Mouse (Mus musculus) spleen, adult 12 weeks (tissue): Measurements from ENCODE around the gene Srsf2.
A peak's percentile ranks its signal among the peaks of the same experiment; 100 is the strongest.
"Not testable (repeated sequence)": the region's sequence is repeated elsewhere in the genome, so short reads cannot be mapped to it uniquely, and the experiment has no call there.

Experiments
- DNase-seq: peaks from one replicate; pipeline ENCODE4 v3.0.0; 2022; ENCODE audit warnings: low spot score

Srsf2 gene

DNA sequence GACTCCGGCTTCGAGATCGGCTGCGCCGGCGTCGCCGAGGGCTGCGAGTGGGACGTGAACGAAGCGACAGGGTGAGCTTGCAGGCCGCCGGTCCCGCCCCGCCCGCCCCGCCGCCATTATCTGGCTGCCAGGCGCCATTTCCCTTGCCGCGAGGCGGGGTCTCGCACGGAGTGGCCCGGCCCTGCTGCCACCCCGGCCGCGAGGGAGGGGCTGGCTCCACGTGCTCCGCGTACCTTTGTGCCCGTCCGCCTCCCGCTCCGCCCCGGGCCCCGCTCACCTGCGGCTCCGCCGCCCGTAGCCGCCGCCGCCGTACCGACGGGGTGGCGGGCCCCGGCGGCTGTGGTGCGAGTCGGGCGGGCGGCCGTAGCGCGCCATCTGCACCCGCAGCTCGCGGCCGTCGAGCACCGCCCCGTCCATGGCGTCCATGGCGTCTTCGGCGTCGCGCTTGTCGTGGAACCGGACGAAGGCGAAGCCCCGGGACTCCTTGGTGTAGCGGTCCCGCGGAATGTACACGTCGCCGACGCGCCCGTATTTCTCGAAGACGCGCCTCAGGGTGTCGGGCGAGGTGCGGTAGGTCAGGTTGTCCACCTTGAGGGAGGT is 503 bp downstream of the Srsf2 start, which contains the start of gene Mfsd11:
Gene Mfsd11, plus strand, starts transcription at position 150 of the 600 bp plus-strand sequence.
- DNase-seq, result peak; percentile 75

DNA sequence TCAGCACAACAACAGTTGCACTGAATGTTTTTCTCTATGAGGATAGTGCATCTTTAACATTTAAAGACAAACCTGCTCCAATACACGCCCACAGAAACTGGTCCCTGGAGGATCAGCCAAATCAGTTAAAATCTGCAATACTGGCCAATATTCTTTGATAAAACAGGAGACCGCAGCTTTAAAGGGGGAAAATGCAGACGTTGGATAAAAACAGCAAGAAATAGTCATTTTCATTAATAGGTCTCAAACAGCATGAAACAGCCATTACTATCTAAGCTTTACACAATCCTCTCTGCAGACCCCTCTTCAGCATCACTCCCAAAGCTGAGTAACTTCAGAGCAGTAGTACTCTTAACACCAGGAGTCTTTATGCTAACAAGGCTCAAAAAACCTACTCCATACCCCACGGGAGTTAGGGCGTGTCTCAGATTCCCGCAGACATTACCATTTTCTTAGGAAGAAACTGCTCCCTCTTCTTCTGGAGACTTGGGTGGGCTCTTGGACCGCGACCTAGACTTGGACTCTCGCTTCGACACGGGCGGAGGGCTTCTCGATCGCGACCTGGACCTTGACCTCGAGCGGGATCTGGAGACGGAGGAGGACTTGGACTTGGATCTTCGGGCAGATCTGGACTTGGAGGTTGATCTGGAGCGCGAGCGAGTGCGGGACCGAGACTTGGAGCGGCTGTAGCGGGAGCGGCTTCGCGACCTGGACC is 1.2 kb downstream of the Srsf2 start:
- DNase-seq, result no peak

DNA sequence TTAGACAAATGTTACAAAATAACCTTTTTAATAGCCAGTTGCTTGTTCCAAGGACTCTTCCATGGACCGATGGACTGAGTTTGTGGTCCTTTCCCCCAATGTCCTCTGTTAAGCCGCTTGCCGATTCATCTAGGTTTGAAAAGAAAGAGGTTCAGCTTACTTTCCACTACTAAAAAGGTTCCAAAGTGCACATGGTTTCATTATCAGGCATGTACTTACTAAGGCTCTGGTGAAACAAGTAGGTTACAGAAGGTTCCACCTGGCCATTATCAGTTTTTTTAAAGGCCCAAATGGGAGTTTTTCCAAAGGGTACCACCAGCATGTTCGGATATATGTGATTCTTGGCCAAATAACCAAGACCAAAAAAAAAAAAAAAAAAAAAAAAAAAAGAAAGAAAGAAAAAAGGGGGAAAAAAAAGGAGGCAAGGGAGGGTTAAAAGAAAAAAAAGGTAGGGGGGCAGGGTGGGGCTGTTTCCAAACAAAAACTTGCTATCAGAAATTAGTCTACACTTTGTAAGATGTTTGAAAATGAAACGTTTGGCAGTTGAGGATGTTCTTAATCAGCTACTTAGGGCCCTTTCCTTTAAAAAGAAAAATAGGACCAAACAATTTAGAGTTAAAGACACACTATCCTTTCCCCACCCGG is 1.9 kb downstream of the Srsf2 start:
- DNase-seq, result no peak

DNA sequence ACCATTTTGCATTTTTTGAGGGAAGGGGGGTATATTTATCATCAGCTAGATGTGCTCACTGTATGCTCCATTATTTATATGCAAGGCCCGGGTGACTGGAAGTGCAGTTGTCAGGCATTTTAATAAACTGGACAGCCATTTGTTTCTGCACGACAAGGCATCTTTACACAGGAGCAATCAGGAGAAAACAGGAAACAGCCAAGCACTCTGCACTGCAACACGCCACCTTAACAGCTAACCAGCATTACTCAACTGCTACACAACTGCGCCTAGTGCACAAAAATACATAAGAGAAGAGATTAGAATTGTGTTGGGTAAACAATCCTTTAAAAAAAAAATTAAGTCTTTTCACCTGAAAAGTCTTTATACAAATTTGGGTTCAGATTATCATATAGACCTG is 2.8 kb downstream of the Srsf2 start:
- DNase-seq, result no peak

DNA sequence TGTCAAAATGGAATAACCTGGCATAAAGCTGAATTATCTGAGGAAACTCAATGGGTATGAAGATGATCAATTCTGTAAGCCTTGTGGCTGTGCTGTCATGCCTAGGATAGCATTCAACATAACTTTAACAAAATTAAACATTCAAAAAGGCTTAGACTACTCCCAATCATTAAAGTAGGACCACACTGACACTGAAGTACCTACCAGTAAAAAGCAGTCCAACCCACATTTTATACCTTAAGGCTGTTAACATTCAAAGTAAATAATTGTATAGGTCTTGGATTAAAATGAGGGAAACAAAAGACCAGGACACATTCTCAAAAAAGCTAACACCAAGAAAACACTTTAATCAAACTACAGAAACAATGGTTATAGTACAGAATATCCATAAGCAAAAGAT is 3.3 kb downstream of the Srsf2 start:
- DNase-seq, result no peak

DNA sequence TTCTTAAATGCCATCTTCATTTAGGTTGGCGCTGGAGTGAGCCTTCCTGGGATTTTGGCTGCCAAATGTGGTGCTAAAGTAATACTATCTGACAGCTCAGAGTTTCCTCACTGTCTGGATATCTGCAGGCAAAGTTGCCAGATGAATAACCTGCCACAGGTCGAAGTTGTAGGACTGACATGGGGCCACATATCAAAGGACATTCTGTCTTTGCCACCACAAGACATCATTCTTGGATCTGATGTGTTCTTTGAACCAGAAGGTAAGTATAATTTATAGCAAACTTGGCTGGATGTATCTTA is 4.1 kb downstream of the Srsf2 start:
- DNase-seq, result not testable (repeated sequence)

DNA sequence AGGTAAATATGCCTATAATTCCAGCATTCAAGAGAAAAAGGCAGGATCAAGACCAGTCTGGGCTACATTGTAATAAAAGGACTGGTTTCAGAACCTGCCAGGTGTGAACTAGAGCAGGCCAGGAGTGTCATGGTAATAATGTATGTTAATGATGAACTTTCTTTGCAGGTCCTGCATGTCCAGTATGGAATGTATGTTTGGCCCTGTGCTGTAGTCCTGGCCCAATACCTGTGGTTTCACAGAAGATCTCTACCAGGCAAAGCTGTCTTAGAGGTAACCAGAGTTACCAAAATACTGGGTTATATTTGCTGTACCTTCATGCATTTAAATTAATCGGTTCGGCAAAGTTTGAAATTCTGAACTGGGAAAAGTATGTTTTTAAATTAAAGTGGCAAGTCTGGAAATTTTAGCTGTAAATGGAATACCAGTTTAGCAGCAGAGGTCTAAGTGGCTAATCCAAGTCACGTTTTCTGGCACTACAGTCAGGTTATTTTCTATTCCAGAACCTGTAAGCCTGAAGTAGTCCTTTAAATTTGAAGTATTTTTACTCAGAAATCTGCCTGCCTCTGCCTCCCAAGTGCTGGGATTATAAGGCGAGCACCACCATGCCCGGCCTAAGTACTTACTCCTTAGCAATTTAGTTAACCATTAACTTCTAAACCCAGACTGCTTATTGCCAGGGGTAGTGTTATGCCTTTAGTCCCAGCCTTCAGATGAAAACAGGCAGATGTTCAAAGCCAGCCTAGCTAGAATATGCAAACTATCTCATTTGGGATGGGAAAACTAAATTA is 4.6 kb downstream of the Srsf2 start:
- no peak for DNase-seq

DNA sequence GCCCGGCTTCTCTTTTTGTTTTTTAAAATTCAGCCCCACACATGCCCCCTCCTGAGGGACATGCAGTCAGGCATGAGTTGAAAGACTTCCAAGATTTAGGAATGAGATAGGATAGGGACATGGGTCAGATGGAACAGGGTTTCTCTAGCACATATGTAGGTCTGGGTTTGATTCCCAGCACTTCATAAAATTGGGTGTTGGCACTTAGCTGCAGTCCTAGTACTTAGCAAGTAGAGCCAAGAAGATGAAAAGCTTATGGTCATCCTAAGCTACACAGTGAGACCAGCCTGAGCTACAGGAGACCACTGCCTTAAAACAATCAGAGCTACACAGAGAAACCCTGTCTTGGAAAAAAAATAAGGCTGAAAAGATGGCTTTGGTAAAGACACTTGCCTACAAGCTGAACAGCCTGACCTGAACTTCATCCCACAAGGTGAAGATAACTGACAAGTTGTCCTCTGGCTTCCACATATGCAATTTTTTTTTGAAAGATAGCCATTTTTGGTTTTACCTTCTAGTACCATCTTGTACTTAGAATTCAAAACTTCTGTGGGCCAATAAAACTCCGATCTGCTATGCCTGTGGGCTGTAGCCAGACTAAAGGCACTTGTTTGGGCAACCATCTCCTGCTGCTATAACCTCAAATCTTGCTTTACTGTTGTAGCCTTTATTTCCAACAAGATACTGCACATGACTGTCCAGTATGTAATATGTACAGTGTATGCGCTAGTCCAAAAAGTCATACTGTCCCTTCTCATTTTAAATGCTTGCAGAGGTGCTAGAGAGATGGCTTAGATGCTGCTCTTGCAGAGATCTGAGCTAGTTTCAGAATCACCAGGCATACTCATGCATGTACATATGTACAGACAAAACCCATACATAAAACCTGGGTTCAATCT is 5.5 kb downstream of the Srsf2 start:
- DNase-seq, result no peak

DNA sequence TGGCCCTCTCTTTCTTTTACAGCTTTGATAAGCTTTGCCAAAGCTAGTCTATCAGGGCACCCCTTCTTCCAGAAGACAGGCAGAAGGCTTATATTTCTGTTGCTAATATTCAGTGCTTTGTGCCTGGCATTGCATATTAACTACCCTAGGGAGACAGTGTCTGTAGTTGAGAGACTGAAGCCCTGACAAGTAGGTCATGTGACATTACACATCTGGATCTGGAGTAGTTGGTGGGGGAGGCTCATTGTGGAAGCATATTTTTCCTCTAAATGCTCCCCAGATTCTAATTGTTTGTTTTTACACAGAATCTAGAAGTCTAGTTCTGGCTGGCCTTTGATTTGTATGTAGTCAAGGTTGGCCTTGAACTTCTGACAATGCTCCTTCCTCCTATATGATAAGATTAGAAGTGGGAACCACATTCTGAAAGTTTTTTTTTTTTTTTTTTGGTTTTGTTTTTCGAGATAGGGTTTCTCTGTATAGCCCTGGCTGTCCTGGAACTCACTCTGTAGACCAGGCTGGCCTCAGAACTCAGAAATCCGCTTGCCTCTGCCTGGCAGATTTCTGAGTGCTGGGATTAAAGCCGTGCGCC is 6.2 kb downstream of the Srsf2 start:
- no peak for DNase-seq

DNA sequence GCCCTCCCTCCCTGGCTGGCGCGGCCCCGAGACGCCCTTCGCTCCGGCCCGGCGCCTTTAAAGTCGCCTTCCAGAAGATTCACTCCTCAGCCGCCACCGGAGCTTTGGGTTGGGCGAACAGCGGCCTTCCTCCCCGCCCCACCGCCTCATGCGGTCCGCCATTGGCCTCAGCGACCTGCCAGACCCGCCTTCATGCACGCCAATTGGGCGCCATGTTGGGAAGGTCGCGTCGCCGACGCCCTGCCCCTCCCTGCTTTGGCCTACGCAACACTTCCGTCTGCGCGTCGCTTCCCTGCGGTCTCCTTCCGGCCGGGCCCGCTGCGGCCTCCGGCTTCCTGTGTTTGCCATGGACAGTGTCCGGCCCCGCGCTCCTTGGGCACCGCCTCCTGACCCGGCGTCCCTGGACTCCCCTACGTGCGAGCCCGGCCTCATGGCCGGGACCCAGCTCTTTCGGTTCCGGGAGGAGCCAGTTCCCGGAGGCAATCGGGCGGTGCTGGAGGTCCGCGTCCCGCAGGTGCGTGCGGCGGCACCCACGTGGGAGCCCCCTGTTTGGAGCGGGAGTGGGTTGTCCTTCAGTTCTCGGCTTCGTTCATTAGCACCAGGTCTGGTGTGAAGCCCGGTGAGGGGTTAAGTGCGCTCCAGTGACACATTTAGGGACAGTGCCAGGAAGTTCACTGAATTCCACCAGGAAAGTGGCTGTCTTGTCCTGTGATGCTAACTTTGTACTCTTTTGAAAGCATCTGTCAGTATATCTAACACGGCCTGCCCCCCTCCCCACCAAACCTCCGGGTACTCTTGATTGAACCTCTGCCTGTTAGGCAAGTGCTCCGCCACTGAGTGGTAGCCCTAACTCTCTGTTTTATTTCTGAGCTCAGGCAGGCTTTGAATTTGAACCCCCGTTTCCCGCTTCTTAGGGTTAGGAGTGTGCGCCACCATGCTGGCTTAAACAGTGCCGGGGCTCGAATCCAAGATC is 9.3 kb downstream of the Srsf2 start, which contains the start of the genes Mettl23 and Jmjd6:
Gene Mettl23, plus strand, starts transcription at position 18 of the 973 bp plus-strand sequence.
Gene Jmjd6, minus strand, starts transcription at position 189 of the 973 bp plus-strand sequence.
- peak; percentile 92 for DNase-seq

DNA sequence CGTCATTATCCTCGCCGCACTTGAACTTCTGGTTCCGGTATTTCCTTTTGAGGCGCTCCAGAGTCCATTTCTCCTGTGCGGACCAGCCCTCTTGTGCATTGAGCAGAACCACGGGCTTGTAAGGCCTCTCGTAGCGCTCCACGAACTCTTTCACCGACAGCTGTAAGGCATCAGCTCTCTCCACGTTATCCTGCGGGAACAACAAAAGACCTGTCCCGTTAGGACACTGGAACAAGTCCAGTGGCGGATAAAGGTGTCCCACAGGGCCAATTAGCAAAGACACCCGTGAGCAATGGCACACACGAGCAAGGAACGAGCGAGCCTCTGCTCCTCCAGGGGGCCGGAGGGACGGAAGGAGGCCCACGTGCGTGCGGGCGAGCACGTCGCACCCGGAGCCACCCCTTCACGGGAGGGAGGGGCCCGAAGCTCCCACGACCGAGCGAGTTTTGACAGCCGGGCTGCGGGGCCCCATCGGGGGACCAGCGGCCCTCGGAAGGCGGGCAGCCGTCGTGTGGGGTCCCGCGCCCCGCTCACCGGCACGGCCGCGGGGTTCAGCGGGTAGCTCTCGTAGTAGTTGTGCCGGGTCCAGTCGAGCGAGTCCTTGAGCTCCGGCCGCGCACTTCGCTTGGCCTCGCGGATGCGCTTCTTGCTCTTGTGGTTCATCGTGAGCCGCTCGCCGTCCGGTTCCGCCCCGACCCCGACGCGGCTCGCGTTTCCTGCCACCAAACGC is 10.2 kb downstream of the Srsf2 start:
- DNase-seq, result peak; percentile 56

DNA sequence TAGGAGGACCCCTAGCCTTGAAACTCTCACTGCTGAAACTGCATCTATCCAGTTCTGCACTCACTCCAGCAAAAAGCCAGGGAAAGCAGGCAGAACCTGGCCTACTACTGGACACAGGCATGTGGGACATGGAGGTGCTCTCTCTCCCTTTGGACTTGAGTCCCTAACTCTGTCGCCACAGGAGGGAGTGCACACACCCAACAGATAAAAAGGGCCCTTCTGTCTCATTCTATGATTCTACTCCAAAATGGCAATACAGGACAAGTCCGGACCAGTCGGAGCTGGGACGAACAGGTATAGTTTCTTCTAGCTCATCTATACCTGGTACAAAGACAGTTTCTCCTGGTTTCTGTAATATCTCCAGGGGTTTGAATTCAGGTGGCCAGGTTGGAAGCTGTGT is 12.1 kb downstream of the Srsf2 start:
- DNase-seq, result no peak

DNA sequence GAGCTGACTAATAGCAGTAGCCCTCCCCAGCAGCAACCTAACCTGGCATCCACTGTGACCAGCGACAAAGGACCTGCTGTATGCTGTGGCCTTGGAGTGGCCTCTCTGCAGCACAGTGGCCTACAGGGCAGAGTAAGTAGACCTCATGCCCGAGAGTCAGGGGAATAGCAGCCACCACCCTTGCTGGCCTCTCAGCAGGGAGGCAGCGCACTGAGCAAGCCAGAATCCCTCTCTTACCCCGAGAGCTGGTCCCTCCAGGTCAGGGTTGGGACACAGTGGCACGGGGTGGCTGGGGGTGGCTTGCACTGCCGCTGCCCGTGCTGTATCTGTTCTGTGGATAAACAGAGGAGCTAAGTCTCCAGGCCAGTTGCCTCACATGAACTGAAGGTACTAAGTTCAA is 13.3 kb downstream of the Srsf2 start:
- no peak for DNase-seq

DNA sequence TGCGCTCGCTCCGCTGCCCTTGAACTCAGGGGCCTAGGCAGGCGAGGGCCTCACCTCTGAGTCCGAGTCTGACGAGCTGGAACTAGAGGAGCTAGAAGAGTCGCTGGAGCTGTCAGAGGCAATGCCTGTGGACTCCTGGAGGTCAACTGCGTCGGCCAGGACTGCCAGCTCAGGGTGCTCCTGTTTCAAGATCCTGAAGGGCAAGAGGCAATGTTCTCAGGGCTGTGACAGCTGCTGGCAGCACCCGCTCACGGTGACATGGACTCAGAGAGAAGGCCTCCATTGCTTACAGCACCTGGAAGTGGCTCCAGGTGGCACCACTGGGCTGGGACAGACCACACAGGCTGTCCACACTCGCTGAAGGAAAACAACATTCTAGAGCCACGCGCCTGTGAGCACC is 14.0 kb downstream of the Srsf2 start:
- no peak for DNase-seq

DNA sequence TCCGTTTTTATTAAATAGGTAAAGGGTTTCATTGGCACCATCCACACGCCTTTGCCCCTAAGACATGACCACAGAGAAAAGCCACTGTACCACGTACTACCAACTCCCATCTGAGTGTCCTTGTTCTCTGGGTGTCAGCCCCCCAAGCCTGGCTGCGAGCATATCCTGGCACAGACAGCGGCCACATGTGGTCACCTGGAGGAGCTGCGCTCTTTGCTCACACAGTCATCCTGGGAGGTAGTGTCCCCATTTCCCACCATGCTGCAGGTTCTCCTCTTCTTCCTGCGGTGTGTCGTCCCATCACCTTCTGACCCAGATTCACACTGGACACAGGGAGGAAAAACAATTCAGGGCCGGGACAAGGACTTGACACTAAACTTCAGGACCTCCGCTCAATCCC is 15.5 kb downstream of the Srsf2 start:
- DNase-seq, result no peak

DNA sequence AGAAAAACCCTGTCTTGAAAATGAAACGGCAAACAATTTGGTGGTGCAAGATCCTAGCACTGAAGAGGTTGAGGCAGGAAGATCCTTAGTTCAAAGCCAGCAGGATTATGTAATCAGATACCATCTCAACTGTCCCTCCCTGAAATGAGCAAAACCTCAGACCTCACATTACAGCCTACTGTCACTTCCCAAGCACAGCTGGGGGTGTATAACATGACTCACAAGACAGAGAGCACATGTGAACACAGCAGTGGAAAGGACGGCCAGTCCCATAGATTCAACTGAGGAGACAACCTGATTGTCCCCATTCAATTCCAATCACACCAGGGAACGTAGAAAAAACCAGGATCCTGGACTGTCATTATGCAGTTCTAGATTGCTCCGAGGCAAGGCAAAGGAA is 16.6 kb downstream of the Srsf2 start:
- no peak for DNase-seq

DNA sequence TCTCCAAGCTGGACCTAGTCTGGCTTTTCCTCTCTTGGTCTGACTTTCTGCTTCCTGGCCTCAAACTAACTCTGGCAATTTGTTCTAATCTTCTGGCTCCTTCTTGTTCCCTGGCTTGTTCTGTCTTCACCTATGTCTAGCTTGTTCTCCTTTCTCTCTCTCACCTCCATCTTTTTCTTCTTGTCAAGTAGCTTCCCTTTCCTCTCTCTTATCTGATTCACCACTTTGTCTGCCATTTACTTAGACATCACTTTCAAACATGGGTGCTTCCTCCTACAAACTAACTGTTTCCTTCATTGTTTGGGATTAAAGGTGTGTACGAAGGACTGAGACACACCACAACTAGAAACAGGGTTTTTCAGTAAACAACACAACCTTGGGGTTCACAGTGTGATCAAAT is 17.9 kb downstream of the Srsf2 start:
- no peak for DNase-seq

DNA sequence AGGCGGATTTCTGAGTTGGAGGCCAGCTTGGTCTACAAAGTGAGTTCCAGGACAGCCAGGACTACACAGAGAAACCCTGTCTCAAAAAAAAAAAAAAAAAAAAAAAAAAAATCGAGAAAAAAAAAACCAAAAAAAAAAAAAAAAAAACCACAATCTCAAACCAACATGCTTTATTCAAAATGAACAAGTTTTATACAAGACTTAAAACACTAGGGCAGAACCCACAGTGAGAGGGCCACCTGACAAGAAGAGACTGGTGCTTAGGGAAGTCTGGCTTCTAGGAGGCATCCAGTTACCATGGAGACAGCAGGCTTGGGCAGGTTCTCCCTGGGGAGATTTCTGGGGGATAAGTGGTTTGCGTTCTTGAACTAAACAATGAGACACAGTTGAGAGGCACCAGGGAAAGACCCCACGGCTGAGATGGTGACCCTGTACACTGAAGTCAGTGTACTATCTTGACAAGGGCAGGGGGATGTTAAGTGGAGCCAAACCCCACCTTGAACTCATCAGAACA is 20.7 kb downstream of the Srsf2 start:
- no peak for DNase-seq

DNA sequence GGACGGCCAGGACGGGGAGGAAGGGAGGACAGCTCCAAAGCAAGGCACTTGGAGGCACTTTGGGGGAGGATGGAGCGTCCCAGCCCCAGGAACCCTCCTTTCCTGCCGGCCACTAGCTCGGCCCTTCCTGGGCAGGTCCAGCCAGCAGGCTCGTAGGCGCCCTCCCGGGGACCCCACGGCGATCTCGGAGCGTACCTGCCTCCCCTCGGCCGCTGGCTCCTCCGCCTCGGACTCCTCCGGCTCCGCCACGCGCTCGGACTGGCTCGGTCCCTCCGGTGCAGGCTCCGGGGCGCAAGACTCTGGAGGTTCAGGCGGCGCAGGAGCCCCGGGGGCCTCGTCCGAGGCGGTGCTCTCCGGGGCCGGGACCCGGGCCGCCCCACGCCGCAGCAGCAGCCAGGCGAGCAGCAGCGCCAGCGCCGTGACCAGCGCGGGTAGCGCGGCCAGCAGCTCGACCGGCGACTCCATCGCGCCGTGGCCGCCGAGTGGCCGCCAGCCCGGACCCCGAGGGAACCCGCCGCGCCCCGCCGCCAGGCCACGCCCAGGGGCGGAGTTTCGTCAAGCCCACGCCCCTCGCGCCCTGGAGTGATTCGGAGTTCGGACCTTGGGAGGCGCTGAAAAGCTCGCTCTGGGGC is 25.2 kb downstream of the Srsf2 start, which contains the start of gene Mxra7:
Gene Mxra7, minus strand, starts transcription at position 513 of the 632 bp plus-strand sequence.
- DNase-seq, result no peak
